Mouse (Mus musculus) inflammation-experienced regulatory T-cells, adult 16 weeks (primary cell): ENCODE data around the gene Irak3. TPM values are rescaled to one million over a fixed set of nuclear protein-coding genes. Genes with fewer than 3 reads are reported as not detected.

Experiments
- polyA plus RNA-seq: library from polyadenylated mRNA; unstranded; fragments of 100-300 nt; shearing (Covaris generic); gene quantifications from one replicate; pipeline ENCODE4 v1.2.1, GENCODE M21; 2017

Irak3 gene
- polyA plus RNA-seq = 9.1 TPM

DNA sequence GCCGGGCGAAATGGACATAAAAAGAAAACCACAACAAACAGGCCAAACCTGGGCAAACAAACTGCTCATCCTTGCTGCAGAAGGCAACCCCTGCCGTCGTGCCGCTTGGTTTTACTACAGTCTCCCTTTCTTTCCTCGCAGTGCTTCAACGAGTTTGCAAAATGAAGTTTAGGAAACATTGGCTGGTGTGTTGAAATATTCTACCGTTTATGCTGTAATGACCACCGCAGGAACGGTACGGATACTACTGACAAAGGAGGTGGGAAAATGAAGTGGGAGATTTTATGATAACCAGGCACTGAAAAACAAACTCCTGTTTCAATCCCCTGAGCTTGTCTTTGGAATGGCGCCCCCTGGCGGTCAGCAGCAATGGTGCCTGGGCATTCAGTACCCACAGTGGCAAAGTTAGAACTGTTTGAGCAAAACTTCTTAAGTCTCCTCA, at the start of gene Irak3:
TSS of gene Irak3 (minus strand) at position 170 of the 442 bp plus-strand sequence.

DNA sequence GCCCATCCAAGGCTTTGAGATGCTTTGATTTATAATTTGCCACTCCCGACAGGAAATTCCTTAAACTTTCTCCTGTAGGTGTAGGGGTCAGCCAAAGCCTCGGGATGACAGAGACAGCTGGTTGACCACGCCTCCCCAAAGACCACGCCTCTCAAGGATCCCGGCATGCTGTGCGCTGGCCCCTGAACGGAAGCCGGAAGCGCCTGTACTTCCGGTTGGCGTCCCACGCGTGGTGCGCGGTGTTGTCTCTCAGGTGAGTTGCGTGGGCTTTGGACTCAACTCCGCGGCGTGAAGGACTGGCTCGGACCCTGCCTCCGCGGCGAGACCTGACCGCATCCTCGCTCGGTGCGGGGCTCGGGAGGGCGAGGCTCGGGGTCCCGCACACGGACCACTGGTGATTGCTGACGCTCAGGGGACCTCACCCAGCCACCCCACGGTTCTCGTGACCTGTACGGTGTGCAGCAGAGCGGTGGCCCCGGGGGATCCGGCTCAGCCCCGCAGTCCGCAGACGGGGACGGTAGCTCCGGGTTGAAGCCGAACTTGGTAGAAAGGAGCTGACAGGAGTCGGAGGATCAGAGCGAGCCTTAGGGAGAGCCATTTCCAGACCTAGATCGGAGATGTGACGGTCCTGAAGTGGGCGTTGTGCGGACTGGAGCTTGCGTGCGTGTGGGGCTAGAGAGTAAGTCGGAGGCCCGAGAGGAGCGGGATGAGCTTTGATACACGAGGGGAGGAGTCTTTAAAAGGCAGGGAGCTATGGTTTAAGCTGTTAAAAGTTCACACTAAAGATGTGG, 25.1 kb upstream of the Irak3 start, which contains the start of gene Llph:
TSS of gene Llph (plus strand) at position 200 of the 791 bp plus-strand sequence.

DNA sequence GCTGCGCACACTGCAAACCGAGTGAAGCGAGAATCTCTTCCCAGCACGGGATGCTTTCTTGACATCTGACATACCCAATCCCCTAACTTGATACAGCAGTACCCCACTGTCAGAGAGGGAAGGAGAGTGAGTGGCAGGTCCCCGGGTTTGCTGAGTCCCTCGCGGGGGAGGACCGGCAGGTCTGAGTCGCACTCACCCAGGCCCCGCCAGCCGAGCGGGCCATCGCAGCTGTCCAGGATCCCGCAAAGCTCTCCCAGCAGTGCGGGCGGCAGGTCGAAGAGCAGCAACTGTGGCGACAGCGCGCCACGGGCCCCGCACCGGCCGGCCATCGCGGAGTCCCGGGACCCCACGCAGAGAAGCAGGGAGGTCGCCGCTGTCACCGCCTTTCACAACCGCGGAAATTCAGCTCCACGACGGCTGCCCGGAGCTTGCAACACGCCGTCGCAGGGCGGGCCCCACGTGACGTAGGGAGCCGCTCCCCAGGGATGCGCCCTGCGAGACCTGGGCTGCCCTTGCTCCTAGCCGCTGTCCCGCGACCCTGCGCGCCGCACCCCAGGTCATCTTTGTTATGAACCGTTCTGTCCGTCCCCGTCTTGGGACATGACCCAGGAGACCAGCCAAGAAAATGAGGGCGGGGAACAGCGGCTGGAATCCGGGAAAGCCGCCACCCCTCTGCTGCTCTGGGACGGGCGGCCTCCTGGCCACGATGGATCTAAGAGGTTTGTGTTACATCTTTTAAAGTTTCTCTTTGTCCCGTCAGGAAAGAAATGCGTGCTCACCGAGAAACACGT, 604 bp downstream of the Irak3 start, which contains the start of gene Tmbim4:
TSS of gene Tmbim4 (plus strand) at position 460 of the 791 bp plus-strand sequence.

DNA sequence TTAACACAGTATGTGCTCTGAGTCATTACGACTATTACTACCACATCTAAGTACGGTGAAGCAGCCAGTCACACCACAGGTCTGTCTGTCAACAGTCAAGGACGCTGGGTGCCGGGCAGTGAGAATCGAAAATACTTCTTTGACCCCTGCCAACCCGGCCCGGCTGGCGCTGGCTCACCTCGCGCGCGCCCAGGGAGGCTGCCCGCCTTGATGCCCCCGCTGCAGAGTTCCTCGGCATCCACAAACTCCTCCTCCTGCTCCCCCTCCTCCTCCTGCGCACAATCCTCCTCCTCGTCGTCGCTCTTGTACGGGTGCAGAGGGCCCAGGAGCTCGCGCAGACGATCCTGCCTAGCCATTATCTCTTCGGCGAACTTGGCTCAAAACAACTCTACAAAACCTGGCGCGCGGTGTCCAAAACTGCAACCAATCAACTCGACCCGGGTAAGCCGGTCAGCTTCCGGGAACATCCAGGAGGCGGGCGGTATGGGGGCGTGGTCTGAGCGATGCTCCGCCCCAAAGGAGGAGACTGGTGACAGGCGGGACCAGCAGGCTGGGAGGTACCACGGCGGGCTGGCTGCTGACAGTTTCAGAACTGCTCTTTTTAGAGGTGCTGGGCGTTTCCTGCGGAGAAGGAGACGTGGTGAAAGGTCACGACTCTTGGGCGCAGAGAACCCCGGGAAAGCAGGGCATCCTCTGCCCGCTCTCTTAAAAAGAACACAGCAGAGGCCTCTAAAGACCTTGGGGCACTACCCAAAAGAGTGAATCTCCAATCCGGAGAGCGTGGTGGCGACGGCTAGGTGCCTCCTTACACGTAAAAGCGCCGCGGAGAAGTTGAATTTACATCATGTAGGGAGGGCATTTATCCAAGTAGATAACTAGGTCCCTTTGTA, 89.2 kb downstream of the Irak3 start, which contains the start of gene Helb:
TSS of gene Helb (minus strand) at position 481 of the 890 bp plus-strand sequence.

Other genes starting within 250 kb of the Irak3 start
- 30.6 TPM for gene Helb, start 89.1 kb downstream of the Irak3 start, polyA plus RNA-seq
- gene Tmbim4, start 540 bp downstream of the Irak3 start, polyA plus RNA-seq = 206 TPM
- 89.0 TPM for gene Llph, start 24.9 kb upstream of the Irak3 start, polyA plus RNA-seq